Mouse (Mus musculus): Measurements from ENCODE around the gene Prelid3b. TPM values are rescaled to one million over a fixed set of nuclear protein-coding genes. Genes with fewer than 3 reads are reported as not detected.
A peak's percentile ranks its signal among the peaks of the same experiment; 100 is the strongest.

Gene Prelid3b
- polyA plus RNA-seq, 1 experiment: 87.5 TPM

DNA sequence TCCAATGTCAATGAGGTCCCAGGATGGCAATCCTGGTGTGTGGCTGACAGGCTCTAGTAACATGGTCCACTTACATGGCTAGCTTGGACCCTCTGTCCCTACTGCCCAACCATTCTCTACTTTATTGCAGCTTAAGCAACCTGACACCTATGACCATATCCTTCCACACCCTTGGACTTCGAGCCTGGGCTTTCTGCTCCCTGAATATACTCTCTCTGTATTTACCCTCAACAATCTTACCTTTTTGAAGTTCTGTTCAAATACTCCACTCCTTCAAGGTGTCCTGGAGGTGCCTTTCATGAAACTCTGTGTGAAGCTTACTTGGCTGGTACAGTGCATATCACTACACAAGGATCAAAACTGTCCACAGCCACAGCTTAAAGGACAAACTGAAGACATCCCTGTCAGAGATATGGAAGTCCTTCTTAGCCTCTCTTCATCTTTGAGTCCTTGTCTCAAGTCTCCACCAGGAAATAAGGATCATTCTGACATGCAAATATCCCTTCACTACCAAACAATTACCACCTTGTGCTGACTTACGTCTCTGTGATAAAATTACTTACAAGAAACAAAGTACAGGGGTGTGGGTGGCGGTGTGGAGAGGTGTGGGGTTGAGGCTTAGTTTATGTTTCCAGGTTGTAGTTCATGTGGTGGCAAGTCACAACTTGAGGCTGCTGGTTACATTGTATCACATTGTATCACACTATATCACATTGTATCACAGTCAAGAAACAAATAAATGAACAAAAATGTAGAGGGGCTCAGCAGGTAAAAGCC is 4.8 kb upstream of the Prelid3b start:
- no peak for DNase-seq
- no peak overlapping the region for H3K27ac ChIP-seq (ENCODE audit: insufficient read depth, low read length)
- no peaks in the 10 kb centered on the region for H3K27me3 ChIP-seq (ENCODE audit: control insufficient read depth, insufficient read depth, low read length)
- H3K4me3 ChIP-seq (replicated peaks; ENCODE audit: insufficient read depth, low read depth, low read length): no peak overlapping the region
- WGBS: 79% methylated on average over 3 of the region's 3 CpGs
- peaks cover 2% of the 10 kb centered on the region; the same call in 1 of the 2 replicates for H3K4me1 ChIP-seq (ENCODE audit: control insufficient read depth, insufficient read depth, low read length)
- TF ChIP-seq POLR2A (IDR thresholded peaks at IDR 0.05; ENCODE audit: borderline replicate concordance, insufficient read depth, low read length) (no peak), CTCF (IDR thresholded peaks at IDR 0.05; ENCODE audit: borderline replicate concordance, insufficient read depth, low read depth, low read length) (no peak)

DNA sequence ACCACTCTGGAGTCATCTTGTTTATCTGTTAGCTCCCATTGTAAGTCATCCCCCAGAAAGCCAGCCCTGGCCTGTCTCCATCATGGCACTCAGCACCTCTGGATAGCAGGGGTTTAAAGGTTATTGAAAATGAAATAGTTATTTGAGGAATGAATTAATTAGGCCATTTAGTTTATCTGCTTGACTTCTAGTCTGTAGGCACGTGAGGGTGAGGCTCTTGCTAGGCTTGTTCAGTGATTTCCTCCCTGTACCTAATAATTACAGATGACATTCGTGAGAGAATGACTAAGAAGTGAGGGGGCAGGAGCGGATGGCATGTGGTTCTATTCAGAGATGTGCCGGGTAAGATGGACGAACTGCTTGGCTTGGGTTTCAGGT is 658 bp upstream of the Prelid3b start:
- WGBS: 82% methylated on average over 5 of the region's 5 CpGs
- Histone ChIP-seq H3K4me3 (replicated peaks; ENCODE audit: insufficient read depth, low read depth, low read length) (peak overlapping the region; percentile 80), H3K27me3 (ENCODE audit: control insufficient read depth, insufficient read depth, low read length) (no peaks in the 10 kb centered on the region), H3K27ac (ENCODE audit: insufficient read depth, low read length) (no peak overlapping the region), H3K4me1 (ENCODE audit: control insufficient read depth, insufficient read depth, low read length) (peaks cover 2% of the 10 kb centered on the region; the same call in 1 of the 2 replicates)
- no peak for TF ChIP-seq CTCF (IDR thresholded peaks at IDR 0.05; ENCODE audit: borderline replicate concordance, insufficient read depth, low read depth, low read length)
- no peak for TF ChIP-seq POLR2A (IDR thresholded peaks at IDR 0.05; ENCODE audit: borderline replicate concordance, insufficient read depth, low read length)
- no peak for DNase-seq

DNA sequence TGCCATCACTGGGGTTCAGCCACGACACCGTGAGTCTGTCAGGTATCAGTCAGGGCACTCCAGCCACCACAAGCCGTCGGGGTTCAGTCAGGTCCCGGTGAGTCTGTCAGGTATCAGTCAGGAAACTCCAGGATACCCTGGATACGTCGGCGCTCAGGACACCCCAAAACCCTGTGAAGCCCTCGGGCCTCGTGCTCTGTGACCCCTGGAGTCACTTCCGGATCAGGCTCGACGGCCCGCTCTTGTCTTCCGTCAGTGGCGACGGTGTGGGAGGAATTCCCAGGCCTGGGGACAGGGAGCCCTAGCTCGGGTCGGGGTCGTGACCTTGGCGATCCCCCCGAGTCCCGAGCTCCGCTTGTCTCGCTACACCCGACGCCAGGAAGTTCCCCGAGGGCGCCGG is 474 bp downstream of the Prelid3b start:
- no peak for DNase-seq
- Histone ChIP-seq H3K27ac (ENCODE audit: insufficient read depth, low read length) (peak overlapping the region; percentile 28; the same call in 1 of the 2 replicates), H3K27me3 (ENCODE audit: control insufficient read depth, insufficient read depth, low read length) (no peaks in the 10 kb centered on the region), H3K4me3 (replicated peaks; ENCODE audit: insufficient read depth, low read depth, low read length) (peak overlapping the region; percentile 80), H3K4me1 (ENCODE audit: control insufficient read depth, insufficient read depth, low read length) (peaks cover 2% of the 10 kb centered on the region; the same call in 1 of the 2 replicates)
- 6% methylated on average over 30 of the region's 30 CpGs for WGBS
- no peak for TF ChIP-seq POLR2A (IDR thresholded peaks at IDR 0.05; ENCODE audit: borderline replicate concordance, insufficient read depth, low read length)
- no peak for TF ChIP-seq CTCF (IDR thresholded peaks at IDR 0.05; ENCODE audit: borderline replicate concordance, insufficient read depth, low read depth, low read length)

DNA sequence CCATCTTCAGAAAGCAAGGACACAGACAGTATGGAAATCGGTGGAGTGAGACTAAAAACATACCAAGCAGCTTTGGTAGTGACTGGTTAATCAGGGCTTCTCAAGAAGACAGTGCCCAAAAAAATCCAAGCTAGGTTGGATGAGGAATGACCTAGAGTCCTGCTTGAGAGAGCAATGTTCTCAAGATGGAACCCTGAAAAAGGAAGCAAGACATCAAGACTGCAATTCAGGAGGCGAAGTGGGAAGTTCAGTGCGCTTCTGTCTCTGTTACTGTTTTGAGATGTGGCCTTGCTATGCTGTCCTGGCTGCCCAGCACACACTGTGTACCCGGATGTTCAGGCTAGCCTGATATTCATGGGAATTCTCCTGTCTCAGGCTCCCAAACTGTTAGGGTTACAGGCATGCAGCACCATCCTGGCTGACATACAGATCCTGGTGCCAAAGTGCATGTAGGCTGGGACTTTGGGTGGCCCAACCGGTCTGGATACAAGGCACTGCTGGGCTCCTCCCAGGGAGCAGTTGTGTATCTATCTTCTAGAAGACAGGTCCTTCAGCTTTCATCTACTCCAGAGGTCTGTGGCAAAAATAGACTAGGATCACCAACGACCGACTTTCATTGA is 2.0 kb downstream of the Prelid3b start:
- Histone ChIP-seq H3K4me1 (ENCODE audit: control insufficient read depth, insufficient read depth, low read length) (peaks cover 2% of the 10 kb centered on the region; the same call in 1 of the 2 replicates), H3K27ac (ENCODE audit: insufficient read depth, low read length) (no peak overlapping the region), H3K4me3 (replicated peaks; ENCODE audit: insufficient read depth, low read depth, low read length) (no peak overlapping the region), H3K27me3 (ENCODE audit: control insufficient read depth, insufficient read depth, low read length) (no peaks in the 10 kb centered on the region)
- DNase-seq: no peak
- no peak for TF ChIP-seq POLR2A (IDR thresholded peaks at IDR 0.05; ENCODE audit: borderline replicate concordance, insufficient read depth, low read length)
- no peak for TF ChIP-seq CTCF (IDR thresholded peaks at IDR 0.05; ENCODE audit: borderline replicate concordance, insufficient read depth, low read depth, low read length)
- 89% methylated on average over 7 of the region's 7 CpGs for WGBS

DNA sequence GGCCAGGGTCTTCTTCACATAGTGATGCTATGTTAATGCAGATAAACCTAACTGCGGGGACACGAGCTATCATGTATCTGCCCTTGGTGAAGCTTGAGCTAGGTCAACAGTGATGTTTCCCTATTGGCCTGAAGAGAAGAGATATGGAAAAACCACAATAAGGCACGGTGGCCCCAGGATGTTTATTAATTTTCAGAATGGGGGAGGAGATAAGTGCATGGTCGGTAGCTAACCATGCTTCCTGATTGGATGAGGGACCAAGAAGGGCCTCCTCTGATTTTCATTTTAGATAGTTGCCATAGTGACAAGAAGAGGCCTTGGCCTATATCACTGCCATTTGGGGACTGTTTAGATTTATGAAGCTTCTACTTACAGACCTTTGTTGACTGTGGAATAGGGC is 2.5 kb downstream of the Prelid3b start:
- Histone ChIP-seq H3K27me3 (ENCODE audit: control insufficient read depth, insufficient read depth, low read length) (no peaks in the 10 kb centered on the region), H3K4me3 (replicated peaks; ENCODE audit: insufficient read depth, low read depth, low read length) (no peak overlapping the region), H3K4me1 (ENCODE audit: control insufficient read depth, insufficient read depth, low read length) (peaks cover 2% of the 10 kb centered on the region; the same call in 1 of the 2 replicates), H3K27ac (ENCODE audit: insufficient read depth, low read length) (no peak overlapping the region)
- DNase-seq: no peak
- 91% methylated on average over 4 of the region's 4 CpGs for WGBS
- no peak for TF ChIP-seq POLR2A (IDR thresholded peaks at IDR 0.05; ENCODE audit: borderline replicate concordance, insufficient read depth, low read length)
- no peak for TF ChIP-seq CTCF (IDR thresholded peaks at IDR 0.05; ENCODE audit: borderline replicate concordance, insufficient read depth, low read depth, low read length)

DNA sequence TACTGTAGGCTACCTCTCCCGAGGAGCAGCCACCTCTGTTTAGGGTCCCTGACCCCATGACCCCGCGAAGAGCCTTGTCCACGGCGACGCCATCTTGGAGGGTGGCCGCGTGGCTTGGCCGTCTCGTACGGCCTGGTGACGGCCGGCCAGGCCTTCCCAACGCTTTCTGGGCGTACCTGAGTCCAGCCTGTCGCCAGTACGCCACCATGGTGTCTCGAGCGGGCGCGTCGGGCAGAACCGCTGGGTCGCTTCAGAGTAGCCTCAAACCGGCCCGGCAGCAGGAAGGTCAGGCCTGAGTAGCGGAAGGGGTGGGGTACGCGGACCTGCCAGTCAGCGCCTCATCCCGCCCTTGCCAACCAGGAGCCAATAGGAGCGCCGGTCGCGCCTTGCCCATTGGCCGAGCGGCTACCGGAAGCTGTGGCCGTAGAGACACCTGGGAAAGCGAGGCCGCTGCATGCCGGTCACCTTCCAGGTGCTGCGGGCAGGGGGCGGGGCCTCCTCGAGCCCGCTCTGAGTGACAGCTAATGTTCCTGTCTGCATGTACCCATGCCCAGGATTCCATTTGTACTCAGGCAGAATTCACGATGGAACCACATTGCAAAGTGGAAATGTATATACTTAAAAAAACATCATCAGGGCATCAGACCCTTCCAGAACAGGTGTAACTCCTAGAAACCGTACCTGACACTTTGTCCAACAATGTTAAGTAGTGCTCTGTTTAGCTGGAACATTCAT is 8.9 kb downstream of the Prelid3b start, which contains the start of gene Atp5e:
Gene Atp5e, minus strand, starts transcription at position 317 of the 735 bp plus-strand sequence.
- peak within 1 kb of the TSS; percentile 90 for H3K27ac ChIP-seq (ENCODE audit: insufficient read depth, low read length)
- DNase-seq: peak; percentile 98 to 99
- 2% methylated on average over 48 of the region's 48 CpGs for WGBS
- no peaks in the 10 kb centered on the region for H3K27me3 ChIP-seq (ENCODE audit: control insufficient read depth, insufficient read depth, low read length)
- H3K4me1 ChIP-seq (ENCODE audit: control insufficient read depth, insufficient read depth, low read length): no peaks in the 10 kb centered on the region
- TF ChIP-seq CTCF (IDR thresholded peaks at IDR 0.05; ENCODE audit: borderline replicate concordance, insufficient read depth, low read depth, low read length) (no peak), POLR2A (IDR thresholded peaks at IDR 0.05; ENCODE audit: borderline replicate concordance, insufficient read depth, low read length) (peak; percentile 46; the same call in 1 of the 2 replicates)
- peak within 1 kb of the TSS; percentile 91 for H3K4me3 ChIP-seq (replicated peaks; ENCODE audit: insufficient read depth, low read depth, low read length)

DNA sequence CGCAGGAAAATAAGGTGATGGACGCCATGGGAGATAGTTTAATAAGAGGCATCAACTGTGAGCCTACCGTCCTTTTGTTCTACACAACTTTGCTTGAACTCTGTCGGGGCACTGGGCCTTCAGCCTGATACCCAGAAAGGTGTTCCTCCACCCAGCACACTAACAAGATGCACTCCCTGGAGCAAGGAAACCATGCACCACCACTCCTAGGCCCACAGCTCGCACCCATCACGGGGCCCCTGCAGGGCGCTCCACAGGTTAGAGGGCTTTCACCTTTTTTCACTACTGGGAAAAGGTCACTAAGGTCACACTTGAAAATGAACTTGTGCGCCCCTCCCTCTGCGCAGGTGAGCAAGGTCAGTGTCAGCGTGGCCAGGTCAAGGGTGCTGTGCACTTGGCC is 9.5 kb downstream of the Prelid3b start:
- peak overlapping the region; percentile 90 for H3K27ac ChIP-seq (ENCODE audit: insufficient read depth, low read length)
- no peak for TF ChIP-seq CTCF (IDR thresholded peaks at IDR 0.05; ENCODE audit: borderline replicate concordance, insufficient read depth, low read depth, low read length)
- H3K4me3 ChIP-seq (replicated peaks; ENCODE audit: insufficient read depth, low read depth, low read length): peak overlapping the region; percentile 91
- H3K27me3 ChIP-seq (ENCODE audit: control insufficient read depth, insufficient read depth, low read length): no peaks in the 10 kb centered on the region
- DNase-seq: no peak
- H3K4me1 ChIP-seq (ENCODE audit: control insufficient read depth, insufficient read depth, low read length): no peaks in the 10 kb centered on the region
- 26% methylated on average over 10 of the region's 10 CpGs for WGBS
